Mouse (Mus musculus): ENCODE results near the gene AL607142.1. TPM values are rescaled to one million over a fixed set of nuclear protein-coding genes. Genes with fewer than 3 reads are reported as not detected.

The AL607142.1 gene
- total and polyA plus RNA-seq, 2 experiments from 2014 or later = not detected

GRCm38 (mm10) chr4:120029937-120030336 lies 34.9 kb upstream of the AL607142.1 start:
- ATAC-seq (ENCODE audit: low FRiP score) (no peak), DNase-seq (ENCODE audit: low spot score) (no peak)
- Histone ChIP-seq H3K4me1 (ENCODE audit: insufficient read depth, low read length) (peaks cover 11% of the 10 kb centered on the region; the same call in 1 of the 2 replicates), H3K9me3 (ENCODE audit: low read length) (no peaks in the 10 kb centered on the region), H3K27ac (ENCODE audit: low read depth, low read length) (no peak overlapping the region), H3K4me2 (ENCODE audit: low read depth, low read length, poor library complexity, severe bottlenecking) (no peak overlapping the region), H3K4me3 (ENCODE audit: low read depth, low read length) (no peak overlapping the region), H3K9ac (replicated peaks; ENCODE audit: low read length, poor library complexity, severe bottlenecking) (no peak overlapping the region), H3K27me3 (ENCODE audit: insufficient read depth, low read length) (peaks cover 6% of the 10 kb centered on the region; the same call in 1 of the 2 replicates), H3K36me3 (ENCODE audit: insufficient read depth, low read length) (no peaks in the 10 kb centered on the region)
- WGBS = 89% methylated on average over 1 of the region's 1 CpGs
- TF ChIP-seq CTCF (IDR thresholded peaks at IDR 0.05) = no peak

GRCm38 (mm10) chr4:120032320-120032983 lies 32.3 kb upstream of the AL607142.1 start:
- ATAC-seq (ENCODE audit: low FRiP score) (peak; percentile 71), DNase-seq (ENCODE audit: low spot score) (peak; percentile 59)
- no peak for TF ChIP-seq CTCF (IDR thresholded peaks at IDR 0.05)
- peaks cover 7% of the 10 kb centered on the region; the same call in 1 of the 2 replicates for H3K27me3 ChIP-seq (ENCODE audit: insufficient read depth, low read length)
- H3K9me3 ChIP-seq (ENCODE audit: low read length) = no peaks in the 10 kb centered on the region
- H3K36me3 ChIP-seq (ENCODE audit: insufficient read depth, low read length) = no peaks in the 10 kb centered on the region
- peaks cover 13% of the 10 kb centered on the region; the same call in 1 of the 2 replicates for H3K4me1 ChIP-seq (ENCODE audit: insufficient read depth, low read length)
- 0% methylated on average over 65 of the region's 70 CpGs for WGBS
- H3K4me3 ChIP-seq (ENCODE audit: low read depth, low read length) = peak overlapping the region; percentile 63
- H3K4me2 ChIP-seq (ENCODE audit: low read depth, low read length, poor library complexity, severe bottlenecking) = peak overlapping the region; percentile 91
- H3K9ac ChIP-seq (replicated peaks; ENCODE audit: low read length, poor library complexity, severe bottlenecking) = peak overlapping the region; percentile 71
- H3K27ac ChIP-seq (ENCODE audit: low read depth, low read length) = peak overlapping the region; percentile 74

GRCm38 (mm10) chr4:120032984-120033355 lies 31.8 kb upstream of the AL607142.1 start:
- peak overlapping the region; percentile 71 for H3K9ac ChIP-seq (replicated peaks; ENCODE audit: low read length, poor library complexity, severe bottlenecking)
- H3K9me3 ChIP-seq (ENCODE audit: low read length) = no peaks in the 10 kb centered on the region
- TF ChIP-seq CTCF (IDR thresholded peaks at IDR 0.05) = no peak
- peak; percentile 50 for DNase-seq (ENCODE audit: low spot score)
- WGBS = under 1% methylated on average over 34 of the region's 38 CpGs
- no peaks in the 10 kb centered on the region for H3K36me3 ChIP-seq (ENCODE audit: insufficient read depth, low read length)
- H3K4me1 ChIP-seq (ENCODE audit: insufficient read depth, low read length) = peaks cover 13% of the 10 kb centered on the region; the same call in 1 of the 2 replicates
- ATAC-seq (ENCODE audit: low FRiP score) = peak; percentile 74
- H3K4me2 ChIP-seq (ENCODE audit: low read depth, low read length, poor library complexity, severe bottlenecking) = peak overlapping the region; percentile 91
- peak overlapping the region; percentile 63 for H3K4me3 ChIP-seq (ENCODE audit: low read depth, low read length)
- peaks cover 7% of the 10 kb centered on the region; the same call in 1 of the 2 replicates for H3K27me3 ChIP-seq (ENCODE audit: insufficient read depth, low read length)
- peak overlapping the region; percentile 74 for H3K27ac ChIP-seq (ENCODE audit: low read depth, low read length)

- H3K27me3 ChIP-seq (ENCODE audit: insufficient read depth, low read length) = peaks cover 7% of the 10 kb centered on the region; the same call in 1 of the 2 replicates
- WGBS = 84% methylated on average over 4 of the region's 4 CpGs
- no peak overlapping the region for H3K4me2 ChIP-seq (ENCODE audit: low read depth, low read length, poor library complexity, severe bottlenecking)
- ATAC-seq (ENCODE audit: low FRiP score) = no peak
- no peak overlapping the region for H3K27ac ChIP-seq (ENCODE audit: low read depth, low read length)
- DNase-seq (ENCODE audit: low spot score) = no peak
- TF ChIP-seq CTCF (IDR thresholded peaks at IDR 0.05) = no peak
- no peak overlapping the region for H3K4me3 ChIP-seq (ENCODE audit: low read depth, low read length)
- no peaks in the 10 kb centered on the region for H3K9me3 ChIP-seq (ENCODE audit: low read length)
- no peaks in the 10 kb centered on the region for H3K36me3 ChIP-seq (ENCODE audit: insufficient read depth, low read length)
- H3K9ac ChIP-seq (replicated peaks; ENCODE audit: low read length, poor library complexity, severe bottlenecking) = no peak overlapping the region; the same call in 1 of the 2 replicates
- peaks cover 13% of the 10 kb centered on the region; the same call in 1 of the 2 replicates for H3K4me1 ChIP-seq (ENCODE audit: insufficient read depth, low read length)
Observed at GRCm38 (mm10) chr4:120036294-120036693, 28.5 kb upstream of the AL607142.1 start.

DNA sequence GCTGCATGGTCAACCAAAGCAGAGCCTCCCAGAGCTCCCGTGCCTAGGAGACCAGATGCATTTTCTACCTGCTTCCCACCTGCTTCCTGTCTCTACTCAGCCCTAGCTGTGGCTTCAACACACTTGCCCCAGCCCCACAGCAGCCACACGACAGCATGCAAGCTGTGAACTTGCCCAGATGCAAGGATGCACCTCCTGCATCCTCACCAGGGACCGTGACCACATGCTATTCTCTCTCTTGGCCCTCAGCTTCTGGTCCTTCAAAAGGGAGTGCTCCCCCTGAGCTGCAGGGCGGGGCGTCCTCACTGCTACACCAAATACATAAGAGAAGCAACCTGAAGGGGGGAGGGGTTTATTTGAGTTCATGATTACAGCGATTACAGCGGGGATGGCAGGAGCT lies 27.8 kb upstream of the AL607142.1 start:
- TF ChIP-seq CTCF (IDR thresholded peaks at IDR 0.05) = no peak
- H3K4me2 ChIP-seq (ENCODE audit: low read depth, low read length, poor library complexity, severe bottlenecking) = no peak overlapping the region
- WGBS = 55% methylated on average over 7 of the region's 7 CpGs
- no peak overlapping the region for H3K27ac ChIP-seq (ENCODE audit: low read depth, low read length)
- H3K4me1 ChIP-seq (ENCODE audit: insufficient read depth, low read length) = peaks cover 13% of the 10 kb centered on the region; the same call in 1 of the 2 replicates
- no peak for DNase-seq (ENCODE audit: low spot score)
- no peaks in the 10 kb centered on the region for H3K9me3 ChIP-seq (ENCODE audit: low read length)
- H3K27me3 ChIP-seq (ENCODE audit: insufficient read depth, low read length) = peaks cover 7% of the 10 kb centered on the region; the same call in 1 of the 2 replicates
- no peaks in the 10 kb centered on the region for H3K36me3 ChIP-seq (ENCODE audit: insufficient read depth, low read length)
- ATAC-seq (ENCODE audit: low FRiP score) = no peak
- no peak overlapping the region for H3K9ac ChIP-seq (replicated peaks; ENCODE audit: low read length, poor library complexity, severe bottlenecking)
- H3K4me3 ChIP-seq (ENCODE audit: low read depth, low read length) = no peak overlapping the region

- no peak overlapping the region for H3K27ac ChIP-seq (ENCODE audit: low read depth, low read length)
- no peaks in the 10 kb centered on the region for H3K4me1 ChIP-seq (ENCODE audit: insufficient read depth, low read length)
- H3K9me3 ChIP-seq (ENCODE audit: low read length) = no peaks in the 10 kb centered on the region
- no peak overlapping the region for H3K4me2 ChIP-seq (ENCODE audit: low read depth, low read length, poor library complexity, severe bottlenecking)
- no peaks in the 10 kb centered on the region for H3K36me3 ChIP-seq (ENCODE audit: insufficient read depth, low read length)
- no peak overlapping the region for H3K4me3 ChIP-seq (ENCODE audit: low read depth, low read length)
- 89% methylated on average over 2 of the region's 2 CpGs for WGBS
- TF ChIP-seq CTCF (IDR thresholded peaks at IDR 0.05) = no peak
- no peaks in the 10 kb centered on the region for H3K27me3 ChIP-seq (ENCODE audit: insufficient read depth, low read length)
- no peak for ATAC-seq (ENCODE audit: low FRiP score)
- no peak for DNase-seq (ENCODE audit: low spot score)
- no peak overlapping the region for H3K9ac ChIP-seq (replicated peaks; ENCODE audit: low read length, poor library complexity, severe bottlenecking)
Observed at GRCm38 (mm10) chr4:120041520-120041919, 23.3 kb upstream of the AL607142.1 start.

All from midbrain, postnatal 0 days (tissue).